Mouse (Mus musculus): ENCODE measurements around the gene Mymk. TPM values are rescaled to one million over a fixed set of nuclear protein-coding genes. Genes with fewer than 3 reads are reported as not detected.

Gene Mymk
- polyA plus RNA-seq, 1 experiment from 2014 or later = 49.0 TPM

Other genes with a start within 250 kb of the Mymk start
- not detected in 2 replicates for gene Abo, start 207.2 kb downstream of the Mymk start, polyA plus RNA-seq (2015; fragmentation: Nextera tagmentation; extraction: Ambion mirVana)
- gene Surf6, start 169.3 kb downstream of the Mymk start, polyA plus RNA-seq (2015; fragmentation: Nextera tagmentation; extraction: Ambion mirVana) = 30.7 and 31.5 TPM in 2 replicates
- 58.7 and 59.1 TPM in 2 replicates for gene Med22, start 161.5 kb downstream of the Mymk start, polyA plus RNA-seq (2015; fragmentation: Nextera tagmentation; extraction: Ambion mirVana)
- 647 and 667 TPM in 2 replicates for gene Rpl7a, start 161.4 kb downstream of the Mymk start, polyA plus RNA-seq (2015; fragmentation: Nextera tagmentation; extraction: Ambion mirVana)
- gene Surf2, start 155.8 kb downstream of the Mymk start, polyA plus RNA-seq (2015; fragmentation: Nextera tagmentation; extraction: Ambion mirVana) = 42.0 and 48.8 TPM in 2 replicates
- 58.1 and 58.7 TPM in 2 replicates for gene Surf1, start 155.6 kb downstream of the Mymk start, polyA plus RNA-seq (2015; fragmentation: Nextera tagmentation; extraction: Ambion mirVana)
- 254 and 280 TPM in 2 replicates for gene Surf4, start 138.3 kb downstream of the Mymk start, polyA plus RNA-seq (2015; fragmentation: Nextera tagmentation; extraction: Ambion mirVana)
- not detected in 2 replicates for gene Stkld1, start 138.1 kb downstream of the Mymk start, polyA plus RNA-seq (2015; fragmentation: Nextera tagmentation; extraction: Ambion mirVana)
- 48.6 and 52.9 TPM in 2 replicates for gene Rexo4, start 107.8 kb downstream of the Mymk start, polyA plus RNA-seq (2015; fragmentation: Nextera tagmentation; extraction: Ambion mirVana)
- gene Adamts13, start 98.8 kb downstream of the Mymk start, polyA plus RNA-seq (2015; fragmentation: Nextera tagmentation; extraction: Ambion mirVana) = not detected in 2 replicates
- 96.3 and 102 TPM in 2 replicates for gene Cacfd1, start 62.3 kb downstream of the Mymk start, polyA plus RNA-seq (2015; fragmentation: Nextera tagmentation; extraction: Ambion mirVana)
- 0.75 and 0.77 TPM in 2 replicates for gene Slc2a6, start 44.2 kb downstream of the Mymk start, polyA plus RNA-seq (2015; fragmentation: Nextera tagmentation; extraction: Ambion mirVana)
- 13.3 and 13.8 TPM in 2 replicates for gene Adamtsl2, start 7.2 kb upstream of the Mymk start, polyA plus RNA-seq (2015; fragmentation: Nextera tagmentation; extraction: Ambion mirVana)
- gene Fam163b, start 70.3 kb upstream of the Mymk start, polyA plus RNA-seq (2015; fragmentation: Nextera tagmentation; extraction: Ambion mirVana) = 0.46 and 0.52 TPM in 2 replicates
- gene Dbh, start 93.1 kb upstream of the Mymk start, polyA plus RNA-seq (2015; fragmentation: Nextera tagmentation; extraction: Ambion mirVana) = 1.2 and 1.3 TPM in 2 replicates
- 8.6 and 10.2 TPM in 2 replicates for gene Sardh, start 176.2 kb upstream of the Mymk start, polyA plus RNA-seq (2015; fragmentation: Nextera tagmentation; extraction: Ambion mirVana)